In the genomic region with DNA sequence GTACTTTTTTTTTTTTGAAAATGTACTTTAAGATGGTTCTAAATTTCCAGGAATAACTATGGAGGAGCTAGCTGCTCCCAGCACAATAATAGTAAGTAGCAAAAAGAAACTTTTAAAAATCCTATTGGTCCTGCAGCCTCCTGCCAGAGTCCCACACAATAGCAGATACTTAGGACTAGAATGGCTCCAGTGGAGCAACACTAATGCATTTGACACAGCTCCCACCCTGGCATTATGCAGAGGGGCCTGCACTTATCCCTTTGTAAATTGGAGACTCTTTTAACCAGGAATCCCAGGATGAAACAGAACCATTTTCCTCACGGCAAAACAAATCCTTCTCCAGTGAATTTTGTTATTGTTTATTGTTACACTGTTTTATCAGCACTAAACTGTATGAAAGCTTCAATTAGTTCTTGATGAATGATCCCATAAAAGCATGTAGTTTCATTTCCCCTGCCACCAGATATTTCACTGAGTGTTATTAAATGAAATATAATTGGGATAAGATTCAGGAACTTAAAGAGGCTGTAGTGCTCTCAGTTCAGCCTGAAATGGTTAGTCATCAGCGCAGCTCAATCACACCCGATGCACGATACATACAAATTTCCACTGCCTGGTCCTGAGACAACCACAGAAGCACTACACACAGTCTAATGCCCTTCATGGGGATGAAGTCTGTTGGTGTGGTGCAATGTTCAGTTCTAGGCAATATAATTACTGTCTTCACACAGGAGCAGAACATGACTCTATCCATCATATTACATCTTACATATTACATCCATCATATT, we compare ENCODE assay signal across 18 mouse cellular contexts.
A peak's percentile ranks its signal among the peaks of the same experiment; 100 is the strongest.
DNase-seq lines count a peak whose midpoint lies in the region; ATAC-seq and TF ChIP-seq lines count a peak whose summit lies in the region.
"Had no signal": no experiment of that assay in that cellular context is flagged by ENCODE, and none has a peak within 500 bp of the region (broad histone marks: within the 10 kb centered on the region; RNA-seq: fewer than 3 reads in every experiment).

No protein-coding gene starts in this region.

- no peaks in the 10 kb centered on the region for H3K36me3 ChIP-seq in forebrain, embryonic 13.5 days (ENCODE audit: poor library complexity, severe bottlenecking)
- H3K36me3 ChIP-seq in hindbrain, postnatal 0 days (ENCODE audit: insufficient read depth, low read length): no peaks in the 10 kb centered on the region
- H3K36me3 ChIP-seq in neural tube, embryonic 12.5 days: no peaks in the 10 kb centered on the region
- H3K36me3 ChIP-seq: embryonic facial prominence, embryonic 12.5 days had no signal

- H3K27me3 ChIP-seq in forebrain, embryonic 13.5 days: no peaks in the 10 kb centered on the region
- no peaks in the 10 kb centered on the region for H3K27me3 ChIP-seq in hindbrain, postnatal 0 days (ENCODE audit: insufficient read depth, low read length)
- no peaks in the 10 kb centered on the region for H3K27me3 ChIP-seq in neural tube, embryonic 12.5 days (replicated peaks)
- H3K27me3 ChIP-seq: embryonic facial prominence, embryonic 12.5 days had no signal

- WGBS in forebrain, embryonic 13.5 days: 7% methylated on average over 4 of the region's 4 CpGs
- 16% methylated on average over 4 of the region's 4 CpGs for WGBS in hindbrain, postnatal 0 days
- 25% methylated on average over 4 of the region's 4 CpGs for WGBS in neural tube, embryonic 12.5 days
- 68% methylated on average over 4 of the region's 4 CpGs for WGBS in lung, adult 2 months

- TF ChIP-seq POLR2A in lung, adult 2 months (IDR thresholded peaks at IDR 0.05; ENCODE audit: borderline replicate concordance, extremely low read depth, low read depth, low read length): no peak

- H3K4me1 ChIP-seq in forebrain, embryonic 13.5 days: peaks cover 14% of the 10 kb centered on the region
- H3K4me1 ChIP-seq in hindbrain, postnatal 0 days (ENCODE audit: insufficient read depth, low read length): no peaks in the 10 kb centered on the region
- 0 out of 2 replicates have a peak, but pooled peaks cover 2% of the 10 kb centered on the region for H3K4me1 ChIP-seq in neural tube, embryonic 12.5 days
- H3K4me1 ChIP-seq in lung, adult 2 months (ENCODE audit: control insufficient read depth, insufficient read depth, low read length): no peaks in the 10 kb centered on the region
- H3K4me1 ChIP-seq: embryonic facial prominence, embryonic 12.5 days had no signal

- no peak for TF ChIP-seq CTCF in hindbrain, postnatal 0 days (IDR thresholded peaks at IDR 0.05; ENCODE audit: low read depth)
- no peak for TF ChIP-seq CTCF in lung, adult 2 months (IDR thresholded peaks at IDR 0.05; ENCODE audit: insufficient read depth, low read length)

- no peak overlapping the region for H3K4me3 ChIP-seq in forebrain, embryonic 13.5 days
- H3K4me3 ChIP-seq in hindbrain, postnatal 0 days (ENCODE audit: low read length): no peak overlapping the region
- no peak overlapping the region for H3K4me3 ChIP-seq in neural tube, embryonic 12.5 days
- H3K4me3 ChIP-seq in lung, adult 2 months (replicated peaks; ENCODE audit: extremely low read depth, low read depth, low read length): no peak overlapping the region
- H3K4me3 ChIP-seq: embryonic facial prominence, embryonic 12.5 days; gastrocnemius, adult 2 months; left cerebral cortex, adult 2 months had no signal

- DNase-seq in embryo, embryonic 10.5 days (ENCODE audit: low spot score): peak; percentile 87
- DNase-seq in hindbrain, postnatal 0 days (ENCODE audit: low spot score): peak; percentile 42
- DNase-seq in frontal cortex, postnatal 10 days (ENCODE audit: low spot score in 2 of 2): no peak
- DNase-seq in lung, adult 2 months: no peak
- no peak for DNase-seq in cerebellum, adult 8-10 months
- DNase-seq: adrenal gland, adult 2 months; gastrocnemius, adult 2 months; kidney, postnatal 36 days; lung, postnatal 36 days; right cerebral cortex, postnatal 25 days; thymus, postnatal 14 days had no signal

- H3K9me3 ChIP-seq in forebrain, embryonic 13.5 days (replicated peaks): no peaks in the 10 kb centered on the region
- H3K9me3 ChIP-seq in hindbrain, postnatal 0 days (ENCODE audit: low read length): no peaks in the 10 kb centered on the region
- no peaks in the 10 kb centered on the region for H3K9me3 ChIP-seq in neural tube, embryonic 12.5 days
- H3K9me3 ChIP-seq: embryonic facial prominence, embryonic 12.5 days had no signal

- no peak overlapping the region for H3K9ac ChIP-seq in forebrain, embryonic 13.5 days
- no peak overlapping the region for H3K9ac ChIP-seq in hindbrain, postnatal 0 days (replicated peaks; ENCODE audit: low read length)
- H3K9ac ChIP-seq in neural tube, embryonic 12.5 days: no peak overlapping the region
- H3K9ac ChIP-seq: embryonic facial prominence, embryonic 12.5 days had no signal

- H3K27ac ChIP-seq in forebrain, embryonic 13.5 days: peak overlapping the region; percentile 51
- no peak overlapping the region for H3K27ac ChIP-seq in hindbrain, postnatal 0 days
- no peak overlapping the region for H3K27ac ChIP-seq in neural tube, embryonic 12.5 days
- H3K27ac ChIP-seq: embryonic facial prominence, embryonic 12.5 days; gastrocnemius, adult 2 months; left cerebral cortex, adult 2 months had no signal

- peak; percentile 97 for ATAC-seq in forebrain, embryonic 13.5 days
- ATAC-seq in hindbrain, postnatal 0 days: peak; percentile 75; the same call in 1 of the 2 replicates
- ATAC-seq in neural tube, embryonic 12.5 days (ENCODE audit: low FRiP score, low read depth): peak; percentile 99
- no peak for ATAC-seq in erythroblast, adult 5-6 weeks (replicated peaks; ENCODE audit: low FRiP score, poor library complexity, severe bottlenecking)

- peak overlapping the region; percentile 33; the same call in 1 of the 2 replicates for H3K4me2 ChIP-seq in forebrain, embryonic 13.5 days
- no peak overlapping the region for H3K4me2 ChIP-seq in hindbrain, postnatal 0 days (ENCODE audit: low read depth, low read length)
- H3K4me2 ChIP-seq in neural tube, embryonic 12.5 days (replicated peaks): peak overlapping the region; percentile 5; the same call in 1 of the 2 replicates
- H3K4me2 ChIP-seq: embryonic facial prominence, embryonic 12.5 days; heart, embryonic 11.5 days; liver, embryonic 11.5 days had no signal

Comparison
In these comparisons a context has a peak if more than half of its experiments do, and no peak if none do; other contexts are left out.
1. DNase-seq: peak in embryo, embryonic 10.5 days (single experiment) and hindbrain, postnatal 0 days (single experiment); none in frontal cortex, postnatal 10 days (0 of 2), lung, adult 2 months (single experiment) and cerebellum, adult 8-10 months (single experiment).